Mouse (Mus musculus) thymus, postnatal 36 days (tissue): ENCODE measurements around the gene Kng1.

Source experiments
- DNase-seq, 2 experiments: peaks; one replicate each; pipeline ENCODE4 v3.0.0; 2022; ENCODE audit warnings: mixed read lengths in 2 of 2

Kng1 gene

GRCm38 (mm10) chr16:23115486-23115885 is 57.8 kb downstream of the Kng1 start:
- DNase-seq = no peak

GRCm38 (mm10) chr16:23117173-23117572 is 59.5 kb downstream of the Kng1 start:
- no peak for DNase-seq

- DNase-seq = no peak
Observed at GRCm38 (mm10) chr16:23122446-23122845, 64.8 kb downstream of the Kng1 start.

GRCm38 (mm10) chr16:23123104-23123503 is 65.4 kb downstream of the Kng1 start:
- no peak for DNase-seq

GRCm38 (mm10) chr16:23124398-23124797 is 66.7 kb downstream of the Kng1 start:
- no peak for DNase-seq

GRCm38 (mm10) chr16:23127311-23127672 is 69.6 kb downstream of the Kng1 start:
- no peak for DNase-seq

- DNase-seq = peak; percentile 90 to 91
Observed at GRCm38 (mm10) chr16:23127673-23128375, 70.2 kb downstream of the Kng1 start, which contains the start of gene Rfc4. Gene Rfc4 (minus strand): TSS chr16:23127737.

GRCm38 (mm10) chr16:23130303-23130702 is 72.6 kb downstream of the Kng1 start:
- no peak for DNase-seq
